Mouse (Mus musculus): Measurements from ENCODE around the gene Mtnr1b. TPM values are rescaled to one million over a fixed set of nuclear protein-coding genes. Genes with fewer than 3 reads are reported as not detected.

Gene Mtnr1b
- total RNA-seq, 2 experiments from 2014 or later: not detected

GRCm38 (mm10) chr9:15786192-15786591, 88.2 kb downstream of the Mtnr1b start:
- TF ChIP-seq CTCF (conservative IDR thresholded peaks at IDR 0.05): no peak
- H3K4me3 ChIP-seq: no peak overlapping the region
- DNase-seq (ENCODE audit: low spot score in 2 of 2): no peak

GRCm38 (mm10) chr9:15781936-15782335, 92.4 kb downstream of the Mtnr1b start:
- Histone ChIP-seq H3K4me3 (no peak overlapping the region), H3K27ac (no peak overlapping the region)
- no peak for TF ChIP-seq CTCF (conservative IDR thresholded peaks at IDR 0.05)
- no peak for DNase-seq (ENCODE audit: low spot score in 2 of 2)

More at GRCm38 (mm10) chr9:15786192-15786591, 88.2 kb downstream of the Mtnr1b start:
- no peak overlapping the region for H3K27ac ChIP-seq

- no peak for TF ChIP-seq CTCF (conservative IDR thresholded peaks at IDR 0.05)
- peak in 1 of 2 experiments; percentile 12 for DNase-seq (ENCODE audit: low spot score in 2 of 2)
- Histone ChIP-seq H3K27ac (peak overlapping the region; percentile 62; the same call in 1 of the 2 replicates), H3K4me3 (no peak overlapping the region)
Measured at GRCm38 (mm10) chr9:15774911-15775310, 99.4 kb downstream of the Mtnr1b start.

Other genes with a start within 250 kb of the Mtnr1b start
- gene Deup1, start 246.6 kb downstream of the Mtnr1b start, total RNA-seq (2021): under 1 TPM; 0.61 to 1.00 TPM
- 10 to 100 TPM; 44.6 TPM for gene Slc36a4, start 164.8 kb downstream of the Mtnr1b start, total RNA-seq (2021)

Measured in layer of hippocampus, adult 2 months (tissue).